Mouse (Mus musculus) layer of hippocampus, adult 18-20 months (tissue): ENCODE measurements around the gene Dthd1. TPM values are rescaled to one million over a fixed set of nuclear protein-coding genes. Genes with fewer than 3 reads are reported as not detected.
A peak's percentile ranks its signal among the peaks of the same experiment; 100 is the strongest.

Experiments used
- DNase-seq, 2 experiments: peaks; one replicate each; pipeline ENCODE4 v3.0.0; 2022; ENCODE audit warnings: low spot score in 2 of 2
- total RNA-seq, 2 experiments: library from RNA; stranded (reverse); gene quantifications; 2 replicates each; pipeline ENCODE4 v1.2.3; 2021

Gene Dthd1
- total RNA-seq, 2 experiments from 2014 or later, result 0.17 to 0.23 TPM

- DNase-seq, result no peak
These were observed 44.7 kb downstream of the Dthd1 start for GRCm38 (mm10) chr5:62858282-62858681.

DNA sequence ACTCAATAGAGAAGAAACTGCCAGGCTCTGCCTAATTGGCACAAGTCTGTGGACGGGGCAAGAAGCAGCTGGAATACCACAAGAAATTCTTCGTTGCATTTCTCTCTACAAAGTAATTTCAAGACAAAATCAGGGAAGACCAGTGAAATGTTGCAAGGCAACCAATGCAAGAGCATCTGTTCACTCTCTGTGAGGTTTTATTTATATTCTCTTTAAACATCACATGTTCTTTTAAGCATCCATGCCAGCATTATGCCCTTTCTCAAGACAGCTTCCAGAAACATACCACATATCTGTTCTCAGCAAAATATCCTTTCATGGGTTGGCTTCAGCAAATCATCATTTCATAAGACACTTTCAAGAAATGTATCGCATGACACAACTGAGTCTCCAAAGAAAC lies 50.7 kb downstream of the Dthd1 start:
- DNase-seq, result peak in 1 of 2 experiments; percentile 3

- no peak for DNase-seq
These were observed 53.4 kb downstream of the Dthd1 start for GRCm38 (mm10) chr5:62867003-62867402.

DNA sequence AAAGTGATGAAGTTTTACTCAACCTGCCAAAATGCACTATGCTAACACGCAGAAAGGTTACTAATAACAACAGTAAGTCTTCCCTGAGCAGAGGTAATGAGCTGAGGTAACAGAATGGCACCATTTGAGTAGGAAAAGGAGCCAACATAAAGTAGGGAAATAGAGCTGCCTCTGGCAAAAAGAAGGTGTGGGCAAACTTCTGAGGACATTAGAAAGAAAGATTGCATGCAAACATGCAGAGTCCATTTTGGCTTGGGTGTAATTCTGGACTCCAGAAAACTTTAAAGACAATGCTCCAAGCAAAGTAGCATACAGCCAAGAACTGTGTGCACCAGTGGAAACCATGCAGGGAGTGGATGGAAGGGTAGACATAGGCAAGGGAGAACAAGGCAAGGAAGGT lies 65.9 kb downstream of the Dthd1 start:
- DNase-seq, result no peak

- peak; percentile 6 to 67 for DNase-seq
These were observed 81.7 kb downstream of the Dthd1 start for GRCm38 (mm10) chr5:62895326-62895725.

GRCm38 (mm10) chr5:62906954-62907353 lies 93.3 kb downstream of the Dthd1 start:
- DNase-seq, result no peak

DNA sequence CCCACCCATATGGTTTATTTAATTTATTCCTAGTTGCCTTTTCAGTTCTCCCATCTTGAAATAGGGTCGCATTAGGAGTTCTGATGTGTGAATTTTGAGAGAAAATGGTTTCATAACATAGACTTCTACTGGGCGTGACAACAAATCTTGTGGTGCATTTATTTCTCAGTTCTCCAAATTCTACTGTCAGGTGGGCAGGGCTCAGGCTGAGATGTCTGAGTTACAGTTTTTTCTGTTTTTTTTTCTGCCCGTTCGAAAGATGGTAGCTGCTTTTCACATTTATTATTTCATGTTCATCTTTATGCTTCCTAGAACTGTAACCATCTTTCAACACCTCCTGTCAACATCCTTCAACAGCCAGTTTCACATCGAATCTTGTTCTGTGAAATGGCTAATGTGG lies 95.5 kb downstream of the Dthd1 start:
- DNase-seq, result no peak

GRCm38 (mm10) chr5:62924616-62925015 lies 111.0 kb downstream of the Dthd1 start:
- DNase-seq, result no peak

Other genes with a start within 250 kb of the Dthd1 start
- gene Arap2, start 47.7 kb upstream of the Dthd1 start, total RNA-seq, result 10 to 100 TPM; 44.6 to 49.8 TPM